Mouse (Mus musculus): Measurements from ENCODE around the gene Stra6. TPM values are rescaled to one million over a fixed set of nuclear protein-coding genes. Genes with fewer than 3 reads are reported as not detected.

The Stra6 gene
- polyA plus RNA-seq, 1 experiment from 2014 or later = 9.9 TPM

- H3K27ac ChIP-seq (ENCODE audit: low read depth, low read length) = 0 out of 2 replicates have a peak overlapping the region, but pooled peaks have one; percentile 39
- DNase-seq (ENCODE audit: low spot score) = no peak
- H3K27me3 ChIP-seq (replicated peaks; ENCODE audit: control insufficient read depth, insufficient read depth, low read length) = no peaks in the 10 kb centered on the region
- 78% methylated on average over 5 of the region's 5 CpGs for WGBS
- H3K9ac ChIP-seq (ENCODE audit: low read length) = no peak overlapping the region
- ATAC-seq = no peak
- H3K4me2 ChIP-seq (ENCODE audit: low read length) = no peak overlapping the region
- no peaks in the 10 kb centered on the region for H3K9me3 ChIP-seq (replicated peaks; ENCODE audit: control insufficient read depth, low read length)
- H3K4me3 ChIP-seq (ENCODE audit: low read depth, low read length) = no peak overlapping the region
- peaks cover 40% of the 10 kb centered on the region for H3K4me1 ChIP-seq (ENCODE audit: control insufficient read depth, insufficient read depth, low read length)
- no peaks in the 10 kb centered on the region for H3K36me3 ChIP-seq (ENCODE audit: control insufficient read depth, insufficient read depth, low read length)
Observed at GRCm38 (mm10) chr9:58055666-58056065, 7.9 kb upstream of the Stra6 start.

- Histone ChIP-seq H3K27ac (ENCODE audit: low read depth, low read length) (peak overlapping the region; percentile 75), H3K4me3 (ENCODE audit: low read depth, low read length) (no peak overlapping the region), H3K36me3 (ENCODE audit: control insufficient read depth, insufficient read depth, low read length) (no peaks in the 10 kb centered on the region), H3K9me3 (replicated peaks; ENCODE audit: control insufficient read depth, low read length) (no peaks in the 10 kb centered on the region), H3K9ac (ENCODE audit: low read length) (no peak overlapping the region), H3K4me2 (ENCODE audit: low read length) (no peak overlapping the region), H3K27me3 (replicated peaks; ENCODE audit: control insufficient read depth, insufficient read depth, low read length) (no peaks in the 10 kb centered on the region), H3K4me1 (ENCODE audit: control insufficient read depth, insufficient read depth, low read length) (peaks cover 50% of the 10 kb centered on the region)
- DNase-seq (ENCODE audit: low spot score) (no peak), ATAC-seq (no peak)
- 50% methylated on average over 1 of the region's 1 CpGs for WGBS
Observed at GRCm38 (mm10) chr9:58059920-58060319, 3.7 kb upstream of the Stra6 start.

GRCm38 (mm10) chr9:58060677-58061667 is 2.6 kb upstream of the Stra6 start:
- Histone ChIP-seq H3K4me1 (ENCODE audit: control insufficient read depth, insufficient read depth, low read length) (peaks cover 53% of the 10 kb centered on the region), H3K4me2 (ENCODE audit: low read length) (no peak overlapping the region), H3K27me3 (replicated peaks; ENCODE audit: control insufficient read depth, insufficient read depth, low read length) (no peaks in the 10 kb centered on the region), H3K9ac (ENCODE audit: low read length) (peak overlapping the region; percentile 13), H3K27ac (ENCODE audit: low read depth, low read length) (peak overlapping the region; percentile 75), H3K4me3 (ENCODE audit: low read depth, low read length) (no peak overlapping the region), H3K36me3 (ENCODE audit: control insufficient read depth, insufficient read depth, low read length) (no peaks in the 10 kb centered on the region), H3K9me3 (replicated peaks; ENCODE audit: control insufficient read depth, low read length) (no peaks in the 10 kb centered on the region)
- ATAC-seq = peak; percentile 66
- DNase-seq (ENCODE audit: low spot score) = peak; percentile 69
- 6% methylated on average over 23 of the region's 23 CpGs for whole genome bisulfite sequencing

- Histone ChIP-seq H3K4me3 (ENCODE audit: low read depth, low read length) (no peak overlapping the region), H3K9ac (ENCODE audit: low read length) (no peak overlapping the region), H3K27me3 (replicated peaks; ENCODE audit: control insufficient read depth, insufficient read depth, low read length) (no peaks in the 10 kb centered on the region), H3K36me3 (ENCODE audit: control insufficient read depth, insufficient read depth, low read length) (no peaks in the 10 kb centered on the region), H3K9me3 (replicated peaks; ENCODE audit: control insufficient read depth, low read length) (no peaks in the 10 kb centered on the region), H3K4me2 (ENCODE audit: low read length) (no peak overlapping the region), H3K4me1 (ENCODE audit: control insufficient read depth, insufficient read depth, low read length) (peaks cover 61% of the 10 kb centered on the region), H3K27ac (ENCODE audit: low read depth, low read length) (peak overlapping the region; percentile 92)
- WGBS = 6% methylated on average over 6 of the region's 6 CpGs
- ATAC-seq = peak; percentile 65
- DNase-seq (ENCODE audit: low spot score) = peak; percentile 87
Observed at GRCm38 (mm10) chr9:58065532-58065931, 1.9 kb downstream of the Stra6 start.

- Histone ChIP-seq H3K9ac (ENCODE audit: low read length) (peak overlapping the region; percentile 17; the same call in 1 of the 2 replicates), H3K9me3 (replicated peaks; ENCODE audit: control insufficient read depth, low read length) (no peaks in the 10 kb centered on the region), H3K4me3 (ENCODE audit: low read depth, low read length) (no peak overlapping the region), H3K27ac (ENCODE audit: low read depth, low read length) (peak overlapping the region; percentile 92), H3K4me1 (ENCODE audit: control insufficient read depth, insufficient read depth, low read length) (peaks cover 59% of the 10 kb centered on the region), H3K27me3 (replicated peaks; ENCODE audit: control insufficient read depth, insufficient read depth, low read length) (no peaks in the 10 kb centered on the region), H3K36me3 (ENCODE audit: control insufficient read depth, insufficient read depth, low read length) (no peaks in the 10 kb centered on the region), H3K4me2 (ENCODE audit: low read length) (no peak overlapping the region)
- DNase-seq (ENCODE audit: low spot score) = no peak
- 0 out of 2 replicates have a peak, but pooled peaks have one; percentile 14 for ATAC-seq
- 76% methylated on average over 6 of the region's 6 CpGs for WGBS
Observed at GRCm38 (mm10) chr9:58065977-58066730, 2.6 kb downstream of the Stra6 start.

- WGBS = 59% methylated on average over 6 of the region's 6 CpGs
- H3K36me3 ChIP-seq (ENCODE audit: control insufficient read depth, insufficient read depth, low read length) = no peaks in the 10 kb centered on the region
- H3K4me3 ChIP-seq (ENCODE audit: low read depth, low read length) = no peak overlapping the region
- no peaks in the 10 kb centered on the region for H3K27me3 ChIP-seq (replicated peaks; ENCODE audit: control insufficient read depth, insufficient read depth, low read length)
- H3K4me2 ChIP-seq (ENCODE audit: low read length) = no peak overlapping the region
- H3K4me1 ChIP-seq (ENCODE audit: control insufficient read depth, insufficient read depth, low read length) = peaks cover 61% of the 10 kb centered on the region
- no peak overlapping the region for H3K9ac ChIP-seq (ENCODE audit: low read length)
- H3K9me3 ChIP-seq (replicated peaks; ENCODE audit: control insufficient read depth, low read length) = no peaks in the 10 kb centered on the region
- peak; percentile 66 for DNase-seq (ENCODE audit: low spot score)
- ATAC-seq = peak; percentile 69
- H3K27ac ChIP-seq (ENCODE audit: low read depth, low read length) = peak overlapping the region; percentile 92
Observed at GRCm38 (mm10) chr9:58066731-58067095, 3.1 kb downstream of the Stra6 start.

GRCm38 (mm10) chr9:58067546-58067945 is 4.0 kb downstream of the Stra6 start:
- WGBS = 83% methylated on average over 3 of the region's 3 CpGs
- no peak overlapping the region for H3K4me2 ChIP-seq (ENCODE audit: low read length)
- no peak overlapping the region for H3K9ac ChIP-seq (ENCODE audit: low read length)
- no peaks in the 10 kb centered on the region for H3K27me3 ChIP-seq (replicated peaks; ENCODE audit: control insufficient read depth, insufficient read depth, low read length)
- no peaks in the 10 kb centered on the region for H3K9me3 ChIP-seq (replicated peaks; ENCODE audit: control insufficient read depth, low read length)
- no peaks in the 10 kb centered on the region for H3K36me3 ChIP-seq (ENCODE audit: control insufficient read depth, insufficient read depth, low read length)
- H3K4me1 ChIP-seq (ENCODE audit: control insufficient read depth, insufficient read depth, low read length) = peaks cover 58% of the 10 kb centered on the region
- H3K27ac ChIP-seq (ENCODE audit: low read depth, low read length) = peak overlapping the region; percentile 41; the same call in 1 of the 2 replicates
- H3K4me3 ChIP-seq (ENCODE audit: low read depth, low read length) = no peak overlapping the region
- DNase-seq (ENCODE audit: low spot score) (no peak), ATAC-seq (no peak)

- H3K36me3 ChIP-seq (ENCODE audit: control insufficient read depth, insufficient read depth, low read length) = no peaks in the 10 kb centered on the region
- no peak overlapping the region for H3K27ac ChIP-seq (ENCODE audit: low read depth, low read length)
- H3K4me1 ChIP-seq (ENCODE audit: control insufficient read depth, insufficient read depth, low read length) = peaks cover 8% of the 10 kb centered on the region; the same call in 1 of the 2 replicates
- H3K27me3 ChIP-seq (replicated peaks; ENCODE audit: control insufficient read depth, insufficient read depth, low read length) = no peaks in the 10 kb centered on the region
- H3K4me2 ChIP-seq (ENCODE audit: low read length) = no peak overlapping the region
- 62% methylated on average over 3 of the region's 3 CpGs for WGBS
- no peak for ATAC-seq
- H3K9me3 ChIP-seq (replicated peaks; ENCODE audit: control insufficient read depth, low read length) = no peaks in the 10 kb centered on the region
- no peak for DNase-seq (ENCODE audit: low spot score)
- H3K4me3 ChIP-seq (ENCODE audit: low read depth, low read length) = no peak overlapping the region
- H3K9ac ChIP-seq (ENCODE audit: low read length) = no peak overlapping the region
Observed at GRCm38 (mm10) chr9:58074561-58074960, 11.0 kb downstream of the Stra6 start.
